Mouse (Mus musculus): ENCODE results near the gene Primpol.

DNA sequence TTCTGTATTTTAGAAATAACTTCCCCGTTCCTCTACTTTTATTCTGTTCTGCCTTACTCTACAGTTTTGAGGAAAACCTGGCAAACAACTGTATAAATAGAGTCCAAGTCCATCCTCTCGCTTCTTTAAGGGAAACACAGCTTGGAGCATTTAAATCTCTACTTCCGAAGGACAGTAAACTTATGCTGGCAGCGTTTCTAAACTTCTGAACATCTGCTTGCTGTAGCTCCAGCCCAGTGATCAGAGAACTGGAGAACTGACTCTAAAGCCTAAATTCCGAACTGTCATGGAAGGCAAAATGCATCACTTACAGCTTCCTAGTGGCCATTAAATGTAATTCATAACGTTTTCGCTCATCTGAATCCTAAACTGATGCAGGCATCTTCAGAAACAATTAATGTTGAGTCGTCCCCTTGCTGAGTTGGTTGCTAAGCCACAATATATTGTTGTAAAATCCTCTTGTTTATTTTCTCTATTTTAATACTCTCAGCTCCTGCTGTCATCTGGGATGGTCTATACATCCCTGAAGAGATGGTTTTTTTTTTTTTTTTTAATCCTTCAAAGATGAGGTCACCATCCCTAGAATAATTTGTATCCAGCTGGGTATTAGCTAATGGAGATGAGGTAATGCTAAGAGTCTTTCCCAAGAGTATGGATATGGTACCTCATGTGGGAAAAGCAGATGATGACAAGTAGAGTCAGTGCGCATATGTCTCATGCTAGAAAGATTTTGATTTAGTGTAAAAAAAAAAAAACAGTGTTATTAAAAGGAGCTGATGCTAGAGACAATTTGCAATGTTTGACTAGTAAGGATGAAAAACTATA is 5.6 kb upstream of the Primpol start:
- TF ChIP-seq CTCF (IDR thresholded peaks at IDR 0.05; ENCODE audit: low read depth, low read length) (no peak), POLR2A (IDR thresholded peaks at IDR 0.05; ENCODE audit: extremely low read depth, insufficient read depth, low read length) (no peak)
